Mouse (Mus musculus): ENCODE results near the gene Gm15127.
"Not testable (repeated sequence)": the region's sequence is repeated elsewhere in the genome, so short reads cannot be mapped to it uniquely, and the experiment has no call there.

Gm15127 gene

GRCm38 (mm10) chrX:148663298-148663697 lies at the start of gene Gm15127:
Gene Gm15127 (plus strand): TSS chrX:148663598.
- DNase-seq = not testable (repeated sequence)

GRCm38 (mm10) chrX:148615053-148615452 lies 48.3 kb upstream of the Gm15127 start, which contains the start of gene Gm8334:
Gene Gm8334 (minus strand): TSS chrX:148615153.
- not testable (repeated sequence) for DNase-seq

- DNase-seq = not testable (repeated sequence)
Measured at GRCm38 (mm10) chrX:148676290-148676689, 12.9 kb downstream of the Gm15127 start.
